Mouse (Mus musculus) cerebellum, adult 2 months (tissue): ENCODE measurements around the gene Btbd8.

Experiments
- CTCF ChIP-seq: fragments of 200-500 bp; IDR thresholded peaks from 2 replicates; pipeline ENCODE4 v1.5.1; 2011; ENCODE audit warnings: low read depth, mild to moderate bottlenecking, control low read depth, low read length, moderate library complexity, borderline replicate concordance; ENCODE audit not compliant: insufficient read depth
- POLR2A ChIP-seq: fragments of 200-500 bp; IDR thresholded peaks from 2 replicates; pipeline ENCODE4 v1.6.1; 2011; ENCODE audit warnings: low read length, control low read depth, borderline replicate concordance; ENCODE audit not compliant: insufficient read depth

- TF ChIP-seq POLR2A, result no peak
- TF ChIP-seq CTCF, result no peak
Measured at GRCm38 (mm10) chr5:107405361-107405760, 32.4 kb upstream of the Btbd8 start.
